Mouse (Mus musculus) intestine, embryonic 16.5 days (tissue): ENCODE measurements around the gene Plscr3. TPM values are rescaled to one million over a fixed set of nuclear protein-coding genes. Genes with fewer than 3 reads are reported as not detected.

Experiments
- ATAC-seq: fragments of 200-750 bp; cut with Nextera tagmentation; 2 replicates; pipeline ENCODE4 v1.8.0; 2017; ENCODE audit warnings: moderate TSS enrichment, moderate library complexity
- H3K27ac ChIP-seq: fragments of 300-500 bp; sonication (generic); 2 replicates; pipeline ENCODE4 v1.5.1; 2014; ENCODE audit warnings: mild to moderate bottlenecking, low read length
- H3K27me3 ChIP-seq: fragments of 300-500 bp; sonication (generic); replicated peaks from 2 replicates; pipeline ENCODE4 v1.6.1; 2014; ENCODE audit warnings: low read length, control low read depth, mixed read lengths; ENCODE audit not compliant: control insufficient read depth, insufficient read depth
- H3K36me3 ChIP-seq: fragments of 300-500 bp; sonication (generic); 2 replicates; pipeline ENCODE4 v1.6.1; 2014; ENCODE audit warnings: low read length, control low read depth; ENCODE audit not compliant: control insufficient read depth, insufficient read depth
- H3K4me1 ChIP-seq: fragments of 300-500 bp; sonication (generic); 2 replicates; pipeline ENCODE4 v1.6.1; 2014; ENCODE audit warnings: low read length, control low read depth, mixed read lengths; ENCODE audit not compliant: control insufficient read depth, insufficient read depth
- H3K4me2 ChIP-seq: fragments of 300-500 bp; sonication (generic); 2 replicates; pipeline ENCODE4 v1.6.1; 2014; ENCODE audit warnings: low read depth, low read length, control low read depth
- H3K4me3 ChIP-seq: fragments of 300-500 bp; sonication (generic); 2 replicates; pipeline ENCODE4 v1.5.1; 2014; ENCODE audit warnings: mild to moderate bottlenecking, low read length
- H3K9ac ChIP-seq: fragments of 300-500 bp; sonication (generic); 2 replicates; pipeline ENCODE4 v1.6.1; 2014; ENCODE audit warnings: low read depth, low read length
- H3K9me3 ChIP-seq: fragments of 300-500 bp; sonication (generic); 2 replicates; pipeline ENCODE4 v1.6.1; 2016; ENCODE audit warnings: low read length, control low read depth; ENCODE audit not compliant: control insufficient read depth
- WGBS: fragments of 180-500 bp; shearing (Covaris S2); extraction: QIAGEN DNeasy Blood & Tissue Kit; methylation state at CpG from one replicate; pipeline ENCODE4 v1.1.7; 2014; 5-methylcytosine and 5-hydroxymethylcytosine counted together
- polyA plus RNA-seq: library from polyadenylated mRNA; unstranded; fragments of >200 nt; fragmentation: Nextera tagmentation; extraction: Ambion mirVana; gene quantifications from 2 replicates; pipeline ENCODE4 v1.2.1, GENCODE M21; 2015

The Plscr3 gene
- polyA plus RNA-seq, 1 experiment from 2014 or later: 75.2 TPM

GRCm38 (mm10) chr11:69837604-69837951 is 8.6 kb upstream of the Plscr3 start, which contains the start of gene Nlgn2:
Gene Nlgn2, minus strand, starts transcription at chr11:69837784.
- peak; percentile 64 for ATAC-seq
- Histone ChIP-seq H3K4me3 (peak within 1 kb of the TSS; percentile 71), H3K27ac (peak within 1 kb of the TSS; percentile 93), H3K4me1 (peaks cover 29% of the 10 kb centered on the region), H3K9me3 (no peaks in the 10 kb centered on the region), H3K27me3 (peaks cover 5% of the 10 kb centered on the region; the same call in 1 of the 2 replicates), H3K4me2 (peak within 1 kb of the TSS; percentile 95), H3K36me3 (0 out of 2 replicates have a peak, but pooled peaks cover 3% of the 10 kb centered on the region), H3K9ac (peak within 1 kb of the TSS; percentile 79)
- WGBS: 0% methylated on average over 31 of the region's 32 CpGs

- Histone ChIP-seq H3K4me1 (peaks cover 29% of the 10 kb centered on the region), H3K27ac (peak within 1 kb of the TSS; percentile 93), H3K4me3 (peak within 1 kb of the TSS; percentile 71), H3K9me3 (no peaks in the 10 kb centered on the region), H3K27me3 (peaks cover 5% of the 10 kb centered on the region; the same call in 1 of the 2 replicates), H3K4me2 (peak within 1 kb of the TSS; percentile 95), H3K9ac (peak within 1 kb of the TSS; percentile 79), H3K36me3 (0 out of 2 replicates have a peak, but pooled peaks cover 3% of the 10 kb centered on the region)
- WGBS: 0% methylated on average over 34 of the region's 34 CpGs
- ATAC-seq: peak; percentile 93
Measured at GRCm38 (mm10) chr11:69837952-69838713, 8.0 kb upstream of the Plscr3 start, which contains the start of gene Tmem256. Gene Tmem256, plus strand, starts transcription at chr11:69838514.

- WGBS: under 1% methylated on average over 7 of the region's 7 CpGs
- peak overlapping the region; percentile 93 for H3K27ac ChIP-seq
- H3K9me3 ChIP-seq: no peaks in the 10 kb centered on the region
- peaks cover 27% of the 10 kb centered on the region for H3K4me1 ChIP-seq
- ATAC-seq: peak; percentile 16; the same call in 1 of the 2 replicates
- H3K27me3 ChIP-seq: peaks cover 5% of the 10 kb centered on the region; the same call in 1 of the 2 replicates
- peak overlapping the region; percentile 79 for H3K9ac ChIP-seq
- peak overlapping the region; percentile 71 for H3K4me3 ChIP-seq
- H3K36me3 ChIP-seq: 0 out of 2 replicates have a peak, but pooled peaks cover 3% of the 10 kb centered on the region
- H3K4me2 ChIP-seq: peak overlapping the region; percentile 75
Measured at GRCm38 (mm10) chr11:69838714-69839104, 7.5 kb upstream of the Plscr3 start.

- no peaks in the 10 kb centered on the region for H3K9me3 ChIP-seq
- H3K36me3 ChIP-seq: peaks cover 21% of the 10 kb centered on the region; the same call in 1 of the 2 replicates
- peak; percentile 62 for ATAC-seq
- peak overlapping the region; percentile 73 for H3K9ac ChIP-seq
- peak overlapping the region; percentile 80 for H3K4me2 ChIP-seq
- H3K27ac ChIP-seq: peak overlapping the region; percentile 96
- H3K4me1 ChIP-seq: peaks cover 19% of the 10 kb centered on the region
- H3K4me3 ChIP-seq: peak overlapping the region; percentile 70
- 7% methylated on average over 37 of the region's 37 CpGs for WGBS
- no peaks in the 10 kb centered on the region for H3K27me3 ChIP-seq
Measured at GRCm38 (mm10) chr11:69846738-69847688, 837 bp downstream of the Plscr3 start.

- H3K9ac ChIP-seq: peak overlapping the region; percentile 73
- no peaks in the 10 kb centered on the region for H3K27me3 ChIP-seq
- peaks cover 21% of the 10 kb centered on the region; the same call in 1 of the 2 replicates for H3K36me3 ChIP-seq
- peak overlapping the region; percentile 80 for H3K4me2 ChIP-seq
- peaks cover 19% of the 10 kb centered on the region for H3K4me1 ChIP-seq
- ATAC-seq: no peak
- H3K4me3 ChIP-seq: peak overlapping the region; percentile 70; the same call in 1 of the 2 replicates
- H3K27ac ChIP-seq: no peak overlapping the region
- 96% methylated on average over 6 of the region's 6 CpGs for WGBS
- H3K9me3 ChIP-seq: no peaks in the 10 kb centered on the region
Measured at GRCm38 (mm10) chr11:69848021-69848420, 1.8 kb downstream of the Plscr3 start.

GRCm38 (mm10) chr11:69849128-69849527 is 3.0 kb downstream of the Plscr3 start:
- Histone ChIP-seq H3K4me3 (no peak overlapping the region), H3K4me2 (no peak overlapping the region), H3K36me3 (peaks cover 21% of the 10 kb centered on the region; the same call in 1 of the 2 replicates), H3K9me3 (no peaks in the 10 kb centered on the region), H3K27me3 (no peaks in the 10 kb centered on the region), H3K27ac (0 out of 2 replicates have a peak overlapping the region, but pooled peaks have one; percentile 18), H3K4me1 (peaks cover 19% of the 10 kb centered on the region), H3K9ac (no peak overlapping the region)
- ATAC-seq: no peak
- whole genome bisulfite sequencing: 84% methylated on average over 9 of the region's 9 CpGs

GRCm38 (mm10) chr11:69849884-69850283 is 3.7 kb downstream of the Plscr3 start:
- H3K4me1 ChIP-seq: peaks cover 19% of the 10 kb centered on the region
- no peak overlapping the region for H3K4me2 ChIP-seq
- ATAC-seq: no peak
- H3K27ac ChIP-seq: no peak overlapping the region
- H3K36me3 ChIP-seq: peaks cover 21% of the 10 kb centered on the region; the same call in 1 of the 2 replicates
- H3K9me3 ChIP-seq: no peaks in the 10 kb centered on the region
- no peak overlapping the region for H3K9ac ChIP-seq
- no peak overlapping the region for H3K4me3 ChIP-seq
- no peaks in the 10 kb centered on the region for H3K27me3 ChIP-seq
- 91% methylated on average over 15 of the region's 15 CpGs for WGBS

- Histone ChIP-seq H3K36me3 (peaks cover 21% of the 10 kb centered on the region; the same call in 1 of the 2 replicates), H3K9ac (no peak overlapping the region), H3K27me3 (no peaks in the 10 kb centered on the region), H3K4me1 (peaks cover 16% of the 10 kb centered on the region), H3K27ac (no peak overlapping the region), H3K9me3 (no peaks in the 10 kb centered on the region), H3K4me3 (no peak overlapping the region), H3K4me2 (no peak overlapping the region)
- ATAC-seq: no peak
- WGBS: 71% methylated on average over 8 of the region's 8 CpGs
Measured at GRCm38 (mm10) chr11:69850754-69851153, 4.6 kb downstream of the Plscr3 start.
